Mouse (Mus musculus) intestine, postnatal 0 days (tissue): ENCODE data around the gene Mien1. TPM values are rescaled to one million over a fixed set of nuclear protein-coding genes. Genes with fewer than 3 reads are reported as not detected.

Experiments used
- ATAC-seq: fragments of 200-750 bp; cut with Nextera tagmentation; 2 replicates; pipeline ENCODE4 v1.8.0; 2017; ENCODE audit warnings: mild to moderate bottlenecking, moderate TSS enrichment, moderate library complexity
- H3K27ac ChIP-seq: fragments of 300-500 bp; sonication (generic); 2 replicates; pipeline ENCODE4 v1.5.1; 2014; ENCODE audit warnings: mild to moderate bottlenecking, low read depth, low read length, moderate library complexity
- H3K27me3 ChIP-seq: fragments of 300-500 bp; sonication (generic); replicated peaks from 2 replicates; pipeline ENCODE4 v1.6.1; 2014; ENCODE audit warnings: low read length, mixed read lengths; ENCODE audit not compliant: control insufficient read depth, insufficient read depth
- H3K36me3 ChIP-seq: fragments of 300-500 bp; sonication (generic); 2 replicates; pipeline ENCODE4 v1.6.1; 2014; ENCODE audit warnings: mild to moderate bottlenecking, moderate library complexity; ENCODE audit not compliant: control insufficient read depth, insufficient read depth
- H3K4me1 ChIP-seq: fragments of 300-500 bp; sonication (generic); replicated peaks from 2 replicates; pipeline ENCODE4 v1.6.1; 2014; ENCODE audit warnings: antibody characterized with exemption, low read length, mixed read lengths; ENCODE audit not compliant: control insufficient read depth, insufficient read depth
- H3K4me2 ChIP-seq: fragments of 300-500 bp; sonication (generic); replicated peaks from 2 replicates; pipeline ENCODE4 v1.6.1; 2014; ENCODE audit warnings: low read depth, mild to moderate bottlenecking, moderate library complexity
- H3K4me3 ChIP-seq: fragments of 300-500 bp; sonication (generic); 2 replicates; pipeline ENCODE4 v1.5.1; 2014; ENCODE audit warnings: low read depth, low read length
- H3K9ac ChIP-seq: fragments of 300-500 bp; sonication (generic); 2 replicates; pipeline ENCODE4 v1.6.1; 2014; ENCODE audit warnings: mild to moderate bottlenecking, low read depth, low read length
- H3K9me3 ChIP-seq: fragments of 300-500 bp; sonication (generic); 2 replicates; pipeline ENCODE4 v1.6.1; 2016; ENCODE audit warnings: mixed run types; ENCODE audit not compliant: control insufficient read depth
- CTCF ChIP-seq: sonication (generic); IDR thresholded peaks from 2 replicates; pipeline ENCODE4 v1.5.1; 2016; ENCODE audit warnings: low read depth, mild to moderate bottlenecking, control low read depth, antibody characterized with exemption, moderate library complexity
- WGBS: fragments of 180-500 bp; shearing (Covaris S2); extraction: QIAGEN DNeasy Blood & Tissue Kit; methylation state at CpG from one replicate; pipeline ENCODE4 v1.1.7; 2014; 5-methylcytosine and 5-hydroxymethylcytosine counted together
- polyA plus RNA-seq: library from polyadenylated mRNA; unstranded; fragments of >200 nt; fragmentation: Nextera tagmentation; extraction: Ambion mirVana; gene quantifications from 2 replicates; pipeline ENCODE4 v1.2.1, GENCODE M21; 2015

The Mien1 gene
- polyA plus RNA-seq, 1 experiment from 2014 or later: 265 TPM

DNA sequence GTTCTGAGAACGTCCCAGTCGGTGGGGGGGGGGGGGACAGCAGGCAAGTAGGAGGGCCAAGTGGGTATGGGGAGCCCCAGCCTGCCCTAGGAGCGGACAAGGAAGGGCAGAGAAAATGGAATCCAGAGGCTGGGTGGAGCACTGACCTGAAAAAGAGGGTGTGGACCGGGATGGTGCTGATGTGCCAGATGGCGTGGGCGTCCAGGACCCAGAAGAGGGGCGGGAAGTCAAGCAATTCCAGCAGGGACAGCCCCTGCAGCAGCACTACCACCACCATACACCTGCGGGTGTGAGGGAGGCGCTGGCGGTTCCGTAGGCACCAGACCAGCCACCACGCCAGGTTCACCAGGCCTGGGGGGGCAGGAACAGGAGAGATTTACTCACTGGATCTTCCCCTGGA lies 48.6 kb downstream of the Mien1 start:
- no peak overlapping the region for H3K27ac ChIP-seq
- H3K4me3 ChIP-seq: no peak overlapping the region
- ATAC-seq: no peak
- TF ChIP-seq CTCF: no peak
- no peak overlapping the region for H3K4me2 ChIP-seq
- no peaks in the 10 kb centered on the region for H3K9me3 ChIP-seq
- H3K36me3 ChIP-seq: no peaks in the 10 kb centered on the region
- H3K4me1 ChIP-seq: peaks cover 5% of the 10 kb centered on the region; the same call in 1 of the 2 replicates
- H3K27me3 ChIP-seq: peaks cover 18% of the 10 kb centered on the region; the same call in 1 of the 2 replicates
- 63% methylated on average over 12 of the region's 12 CpGs for WGBS
- no peak overlapping the region for H3K9ac ChIP-seq

DNA sequence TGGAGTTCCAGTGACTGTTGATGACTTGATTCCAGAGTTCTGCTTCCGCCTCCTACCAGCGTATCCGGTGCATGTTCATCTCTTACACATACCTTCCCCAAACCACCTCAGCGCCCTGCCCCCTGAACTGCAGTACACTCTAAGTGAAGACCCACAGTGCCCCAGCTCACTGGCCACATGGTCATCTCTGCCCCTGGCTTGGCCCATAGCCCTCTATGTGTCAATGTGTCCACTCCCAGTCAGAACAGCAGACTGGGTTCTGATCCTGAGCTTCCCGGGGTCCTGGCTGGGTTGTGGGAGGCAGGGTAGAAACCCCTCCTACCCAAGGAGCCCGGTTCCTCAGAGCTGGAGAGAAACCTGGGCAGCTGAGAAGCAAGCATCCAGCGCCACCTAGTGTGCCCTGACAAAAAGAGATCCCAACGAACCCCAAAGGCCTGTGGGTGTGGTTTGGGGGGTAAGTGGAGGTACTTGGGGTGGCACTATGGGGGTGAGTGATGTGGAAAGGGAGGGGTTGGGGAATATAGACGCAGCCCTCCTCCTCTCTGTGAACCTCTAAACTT lies 49.5 kb downstream of the Mien1 start:
- H3K36me3 ChIP-seq: no peaks in the 10 kb centered on the region
- H3K9ac ChIP-seq: no peak overlapping the region
- no peak overlapping the region for H3K4me3 ChIP-seq
- no peak for ATAC-seq
- H3K9me3 ChIP-seq: no peaks in the 10 kb centered on the region
- H3K27me3 ChIP-seq: peaks cover 18% of the 10 kb centered on the region; the same call in 1 of the 2 replicates
- H3K27ac ChIP-seq: no peak overlapping the region
- 28% methylated on average over 9 of the region's 9 CpGs for WGBS
- peaks cover 5% of the 10 kb centered on the region; the same call in 1 of the 2 replicates for H3K4me1 ChIP-seq
- no peak overlapping the region for H3K4me2 ChIP-seq
- peak; percentile 81 for TF ChIP-seq CTCF

DNA sequence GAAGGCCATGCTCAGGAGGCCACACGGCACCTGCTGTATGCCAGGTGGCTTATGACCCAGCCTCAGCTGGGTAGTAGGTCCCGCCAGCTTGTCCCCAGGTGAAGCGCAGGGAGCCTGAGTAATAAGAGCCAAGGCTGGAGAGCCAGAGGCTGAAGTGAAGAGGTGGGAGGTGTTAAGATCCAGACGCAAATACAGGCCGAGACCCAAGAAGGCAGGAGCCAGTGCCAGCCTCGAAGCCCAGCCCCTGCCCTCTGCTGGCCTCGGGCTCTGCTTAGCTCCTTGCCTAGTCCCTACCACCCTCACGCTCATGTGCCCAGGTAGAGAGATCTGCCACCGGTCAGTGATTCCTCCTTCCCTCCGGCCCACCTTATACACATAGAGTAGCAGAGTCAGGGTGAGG lies 50.5 kb downstream of the Mien1 start:
- Histone ChIP-seq H3K4me1 (peaks cover 4% of the 10 kb centered on the region; the same call in 1 of the 2 replicates), H3K36me3 (no peaks in the 10 kb centered on the region), H3K9ac (no peak overlapping the region), H3K4me2 (no peak overlapping the region), H3K27me3 (peaks cover 18% of the 10 kb centered on the region; the same call in 1 of the 2 replicates), H3K4me3 (no peak overlapping the region), H3K9me3 (no peaks in the 10 kb centered on the region), H3K27ac (no peak overlapping the region)
- no peak for ATAC-seq
- 77% methylated on average over 10 of the region's 10 CpGs for WGBS
- no peak for TF ChIP-seq CTCF

Other genes with a start within 250 kb of the Mien1 start
- 25.2 and 25.3 TPM in 2 replicates for gene Med1, start 245.7 kb downstream of the Mien1 start, polyA plus RNA-seq
- gene Cdk12, start 235.9 kb downstream of the Mien1 start, polyA plus RNA-seq: 4.9 and 6.4 TPM in 2 replicates
- gene Neurod2, start 109.3 kb downstream of the Mien1 start, polyA plus RNA-seq: 0.07 TPM in 1 of 2 replicates, not detected in the other
- gene Ppp1r1b, start 90.6 kb downstream of the Mien1 start, polyA plus RNA-seq: 99.5 and 102 TPM in 2 replicates
- 29.0 and 30.1 TPM in 2 replicates for gene Stard3, start 80.6 kb downstream of the Mien1 start, polyA plus RNA-seq
- 0.44 and 0.69 TPM in 2 replicates for gene Tcap, start 55.2 kb downstream of the Mien1 start, polyA plus RNA-seq
- gene Pnmt, start 52.5 kb downstream of the Mien1 start, polyA plus RNA-seq: not detected in 2 replicates
- gene Pgap3, start 38.5 kb downstream of the Mien1 start, polyA plus RNA-seq: 14.7 and 15.1 TPM in 2 replicates
- 19.4 and 20.7 TPM in 2 replicates for gene Erbb2, start 26.5 kb downstream of the Mien1 start, polyA plus RNA-seq
- 50.2 and 50.7 TPM in 2 replicates for gene Grb7, start 7.4 kb upstream of the Mien1 start, polyA plus RNA-seq
- gene Ikzf3, start 107.0 kb upstream of the Mien1 start, polyA plus RNA-seq: 0.20 and 0.24 TPM in 2 replicates
- gene Zpbp2, start 112.1 kb upstream of the Mien1 start, polyA plus RNA-seq: 3.2 and 4.0 TPM in 2 replicates
- 139 and 150 TPM in 2 replicates for gene Ormdl3, start 148.4 kb upstream of the Mien1 start, polyA plus RNA-seq
- gene Lrrc3c, start 159.3 kb upstream of the Mien1 start, polyA plus RNA-seq: not detected in 2 replicates
- gene Gm12355, start 186.7 kb upstream of the Mien1 start, polyA plus RNA-seq: 0.56 and 0.58 TPM in 2 replicates
- gene Gsdma3, start 187.4 kb upstream of the Mien1 start, polyA plus RNA-seq: not detected in 2 replicates
- 0.14 and 0.16 TPM in 2 replicates for gene Gsdma2, start 207.8 kb upstream of the Mien1 start, polyA plus RNA-seq
- gene Gsdma, start 225.4 kb upstream of the Mien1 start, polyA plus RNA-seq: 0.38 and 0.42 TPM in 2 replicates
- 95.5 and 96.2 TPM in 2 replicates for gene Psmd3, start 243.6 kb upstream of the Mien1 start, polyA plus RNA-seq